Mouse (Mus musculus) monocyte, adult 59 days (primary cell): ENCODE data around the gene Gm5965. TPM values are rescaled to one million over a fixed set of nuclear protein-coding genes. Genes with fewer than 3 reads are reported as not detected.

Source experiments
- total RNA-seq, 2 experiments: library from RNA; stranded (reverse); gene quantifications; one replicate each; pipeline ENCODE4 v1.2.4; 2023

The Gm5965 gene
- not detected for total RNA-seq

DNA sequence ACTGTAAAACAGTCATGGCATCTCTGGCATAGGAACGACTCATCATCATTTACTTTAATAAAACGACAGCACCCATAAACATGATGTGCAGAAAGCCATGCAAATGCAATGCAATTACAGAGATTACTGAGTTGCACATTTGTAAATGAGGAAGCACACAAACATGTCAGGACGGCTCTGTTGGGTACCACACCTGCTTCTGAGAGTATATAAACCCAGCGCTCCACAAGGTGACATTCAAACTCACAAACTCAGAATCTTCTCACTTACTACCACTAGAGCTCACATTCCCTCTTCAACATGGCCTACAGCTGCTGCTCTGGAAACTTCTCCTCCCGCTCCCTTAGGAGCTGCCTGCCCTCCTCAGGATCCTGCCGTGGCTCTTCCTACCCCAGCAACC, at the start of gene Gm5965:
TSS of gene Gm5965 (plus strand) at position 301 of the 400 bp plus-strand sequence.

DNA sequence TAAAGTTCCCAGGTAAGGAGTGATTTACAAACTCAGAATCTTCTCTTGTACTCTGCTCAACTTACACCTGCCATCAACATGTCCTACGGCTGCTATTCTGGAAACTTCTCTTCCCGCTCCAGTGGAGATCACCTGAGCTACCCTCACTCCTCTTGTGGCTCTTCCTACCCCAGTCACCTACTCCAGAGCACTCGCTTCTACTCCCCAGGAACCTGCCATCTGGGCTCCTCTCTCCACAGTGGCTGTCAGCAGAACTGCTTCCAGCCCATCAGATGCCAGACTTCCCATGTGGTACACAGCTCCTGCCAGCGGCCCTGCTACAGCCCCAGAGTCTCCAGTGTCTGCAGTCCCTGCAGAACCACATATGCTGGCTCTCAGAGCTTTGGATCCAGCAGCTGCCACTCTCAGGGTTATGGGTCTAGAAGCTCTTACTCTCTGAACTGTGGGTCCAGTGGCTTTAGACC, 48.9 kb upstream of the Gm5965 start, which contains the start of gene Krtap13-1:
TSS of gene Krtap13-1 (plus strand) at position 51 of the 464 bp plus-strand sequence.

DNA sequence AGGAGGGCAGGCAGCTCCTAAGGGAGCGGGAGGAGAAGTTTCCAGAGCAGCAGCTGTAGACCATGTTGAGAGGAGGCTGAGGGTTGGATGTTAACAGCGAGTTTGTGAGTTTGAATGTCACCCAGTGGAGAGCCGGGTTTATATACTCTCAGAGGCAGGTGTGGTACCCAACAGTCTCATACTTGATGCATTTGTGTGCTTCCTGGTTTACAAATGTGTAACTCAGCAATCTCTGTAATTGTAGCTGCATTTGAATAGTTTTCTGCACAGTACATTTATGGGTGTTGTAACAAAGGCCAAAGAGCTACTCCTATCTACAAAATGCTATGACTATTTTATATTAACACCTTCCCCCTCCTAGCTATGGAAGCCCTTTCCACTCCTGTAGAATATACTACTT, 26.2 kb upstream of the Gm5965 start, which contains the start of gene Krtap13:
TSS of gene Krtap13 (minus strand) at position 101 of the 400 bp plus-strand sequence.

DNA sequence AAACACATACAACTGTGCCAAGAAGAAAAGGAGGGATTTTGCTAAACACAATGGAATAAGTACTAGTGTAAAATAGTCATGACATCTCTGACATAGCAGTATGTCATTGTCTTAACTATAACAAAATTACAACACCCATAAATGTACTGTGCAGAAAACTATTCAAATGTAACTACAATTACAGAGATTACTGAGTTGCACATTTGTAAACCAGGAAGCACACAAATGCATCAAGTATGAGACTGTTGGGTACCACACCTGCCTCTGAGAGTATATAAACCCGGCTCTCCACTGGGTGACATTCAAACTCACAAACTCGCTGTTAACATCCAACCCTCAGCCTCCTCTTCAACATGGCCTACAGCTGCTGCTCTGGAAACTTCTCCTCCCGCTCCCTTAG, 19.1 kb upstream of the Gm5965 start, which contains the start of gene 2310034C09Rik:
TSS of gene 2310034C09Rik (plus strand) at position 301 of the 400 bp plus-strand sequence.

DNA sequence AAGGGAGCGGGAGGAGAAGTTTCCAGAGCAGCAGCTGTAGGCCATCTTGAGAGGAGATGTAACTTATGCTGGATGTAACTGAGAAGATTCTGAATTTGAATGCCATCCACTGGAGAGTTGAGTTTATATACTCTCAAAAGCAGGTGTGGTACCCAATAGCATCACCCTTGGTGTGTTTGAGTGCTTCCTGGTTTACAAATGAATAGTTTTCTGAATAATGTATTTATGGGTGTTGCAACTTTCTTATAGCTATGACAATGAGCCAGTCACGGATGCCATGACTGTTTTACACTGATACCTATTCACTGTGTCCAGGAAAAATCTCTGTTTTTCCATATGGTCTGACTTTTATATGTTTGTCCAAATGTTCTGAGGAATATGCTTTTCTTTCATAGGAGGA, 3.6 kb upstream of the Gm5965 start, which contains the start of gene 2310057N15Rik:
TSS of gene 2310057N15Rik (minus strand) at position 101 of the 400 bp plus-strand sequence.

DNA sequence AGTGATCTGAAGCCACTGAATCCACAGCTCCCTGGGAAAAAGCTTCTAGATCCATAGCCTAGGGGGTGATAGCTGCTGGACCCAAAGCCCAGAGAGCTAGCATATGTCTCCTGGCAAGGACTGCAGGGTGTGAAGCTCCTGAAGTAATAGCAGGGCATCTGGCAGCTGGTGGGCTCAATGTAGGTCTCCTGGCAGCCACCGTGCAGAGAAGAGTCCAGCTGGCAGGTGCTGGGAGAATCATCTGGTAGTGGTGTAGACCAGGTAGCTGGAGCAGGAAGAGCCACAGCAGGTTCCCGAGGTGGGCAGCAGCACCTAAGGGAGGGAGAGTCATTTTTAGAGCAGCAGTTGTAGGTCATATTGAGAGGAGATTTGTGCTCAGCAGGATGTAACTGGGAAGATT, 34.1 kb downstream of the Gm5965 start, which contains the start of gene Gm20741:
TSS of gene Gm20741 (minus strand) at position 394 of the 400 bp plus-strand sequence.

DNA sequence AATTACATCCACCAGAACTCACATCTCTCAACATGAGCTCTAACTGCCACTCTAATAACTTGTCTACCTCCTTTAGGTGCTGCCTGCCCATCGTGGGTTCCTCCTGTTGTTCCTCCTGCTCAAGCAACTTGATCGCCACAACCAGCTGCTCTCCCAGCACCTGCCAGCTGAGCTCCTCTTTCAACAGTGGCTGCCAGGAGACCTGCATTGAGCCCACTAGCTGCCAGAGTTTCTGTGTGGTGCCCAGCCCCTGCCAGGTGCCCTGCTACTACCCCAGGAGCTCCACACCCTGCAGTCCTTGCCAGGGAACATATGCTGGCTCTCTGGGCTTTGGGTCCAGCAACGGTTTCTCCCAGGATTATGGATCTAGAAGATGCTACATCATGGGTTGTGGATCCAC, 42.4 kb downstream of the Gm5965 start, which contains the start of gene Krtap15:
TSS of gene Krtap15 (plus strand) at position 150 of the 400 bp plus-strand sequence.

DNA sequence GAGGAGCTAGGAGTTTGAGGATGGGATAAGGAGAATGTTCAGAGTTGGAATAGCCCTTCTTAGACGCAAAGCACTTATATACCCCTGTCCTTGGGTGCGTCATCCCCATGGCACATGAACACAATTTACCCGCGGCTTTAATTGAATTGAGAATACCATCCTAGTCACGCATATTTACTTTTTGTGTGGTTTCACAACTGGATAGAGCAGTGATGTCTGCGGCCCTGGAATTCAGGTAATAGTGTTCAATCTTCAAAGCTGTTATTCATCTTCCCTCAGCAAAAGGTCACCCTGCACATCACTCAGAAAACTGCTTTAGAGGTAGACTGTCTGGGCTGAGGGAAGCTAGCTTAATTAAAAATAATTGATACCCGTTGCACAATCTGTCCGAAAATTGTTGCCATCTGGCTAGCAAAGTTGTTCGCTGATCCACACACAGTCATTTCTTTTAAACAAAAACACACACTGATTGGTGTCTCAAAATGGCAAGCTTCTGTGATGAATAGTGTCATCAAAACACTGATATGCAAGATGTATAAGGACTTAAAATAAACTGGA, 48.5 kb downstream of the Gm5965 start, which contains the start of gene Krtap14:
TSS of gene Krtap14 (minus strand) at position 51 of the 558 bp plus-strand sequence.

Other genes starting within 250 kb of the Gm5965 start
- not detected for gene Cldn8, start 214.7 kb upstream of the Gm5965 start, total RNA-seq
- gene Krtap24-1, start 165.6 kb upstream of the Gm5965 start, total RNA-seq: not detected
- not detected for gene 2310079G19Rik, start 150.2 kb upstream of the Gm5965 start, total RNA-seq
- gene Krtap26-1, start 130.1 kb upstream of the Gm5965 start, total RNA-seq: not detected
- gene Krtap27-1, start 106.2 kb upstream of the Gm5965 start, total RNA-seq: not detected
- not detected for gene 2310061N02Rik, start 69.9 kb upstream of the Gm5965 start, total RNA-seq
- gene Krtap13-1, start 49.0 kb upstream of the Gm5965 start, total RNA-seq: not detected
- not detected for gene Krtap13, start 26.3 kb upstream of the Gm5965 start, total RNA-seq
- not detected for gene 2310034C09Rik, start 19.0 kb upstream of the Gm5965 start, total RNA-seq
- not detected for gene 2310057N15Rik, start 3.7 kb upstream of the Gm5965 start, total RNA-seq
- gene Gm20741, start 34.3 kb downstream of the Gm5965 start, total RNA-seq: not detected
- not detected for gene Krtap15, start 42.3 kb downstream of the Gm5965 start, total RNA-seq
- not detected for gene Krtap14, start 48.2 kb downstream of the Gm5965 start, total RNA-seq
- not detected for gene Krtap19-1, start 91.5 kb downstream of the Gm5965 start, total RNA-seq
- gene Krtap19-2, start 96.4 kb downstream of the Gm5965 start, total RNA-seq: not detected
- gene Krtap19-3, start 100.1 kb downstream of the Gm5965 start, total RNA-seq: not detected
- not detected for gene Krtap19-4, start 107.2 kb downstream of the Gm5965 start, total RNA-seq
- not detected for gene Krtap19-5, start 118.6 kb downstream of the Gm5965 start, total RNA-seq
- not detected for gene Krtap19-9b, start 154.4 kb downstream of the Gm5965 start, total RNA-seq
- gene Krtap16-3, start 185.0 kb downstream of the Gm5965 start, total RNA-seq: not detected
- gene Krtap22-2, start 232.9 kb downstream of the Gm5965 start, total RNA-seq: not detected
- not detected for gene Gm10229, start 237.4 kb downstream of the Gm5965 start, total RNA-seq